Mouse (Mus musculus) embryo, embryonic 11 days (tissue): Measurements from ENCODE around the gene Ubxn11.
"Not testable (repeated sequence)": the region's sequence is repeated elsewhere in the genome, so short reads cannot be mapped to it uniquely, and the experiment has no call there.

Experiments used
- DNase-seq: peaks from one replicate; pipeline ENCODE4 v3.0.0-alpha.2; 2015

The Ubxn11 gene

DNA sequence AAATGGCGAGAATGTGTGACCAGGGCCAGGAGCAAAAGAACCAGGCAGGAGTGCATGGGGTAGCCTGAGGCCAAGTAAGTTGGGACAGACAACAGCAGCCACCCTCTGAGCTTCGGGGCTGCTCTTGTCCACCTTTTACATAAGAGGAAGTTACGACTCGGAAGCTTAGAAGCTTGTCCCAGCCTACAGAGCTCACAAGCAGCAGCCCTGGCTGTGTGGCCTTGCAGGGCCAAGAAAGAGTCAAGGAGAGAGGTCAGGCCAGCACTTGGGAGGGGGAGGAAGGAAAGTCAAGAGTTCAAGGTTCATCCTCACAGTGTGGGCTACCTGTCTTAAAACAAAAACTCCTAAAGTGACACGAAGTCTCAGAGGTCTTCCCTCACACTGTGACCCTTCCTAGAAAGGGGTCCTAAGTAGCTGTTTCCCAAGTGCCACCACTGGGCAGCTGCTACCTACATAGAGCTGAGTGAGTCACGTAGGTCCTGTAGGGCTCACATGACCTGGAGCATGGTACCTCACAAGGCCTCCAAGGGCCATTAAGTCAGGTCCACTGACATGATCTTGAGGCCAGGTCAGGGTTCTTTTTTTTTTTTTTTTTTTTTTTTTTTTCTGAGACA is 17.9 kb downstream of the Ubxn11 start:
- DNase-seq: no peak

DNA sequence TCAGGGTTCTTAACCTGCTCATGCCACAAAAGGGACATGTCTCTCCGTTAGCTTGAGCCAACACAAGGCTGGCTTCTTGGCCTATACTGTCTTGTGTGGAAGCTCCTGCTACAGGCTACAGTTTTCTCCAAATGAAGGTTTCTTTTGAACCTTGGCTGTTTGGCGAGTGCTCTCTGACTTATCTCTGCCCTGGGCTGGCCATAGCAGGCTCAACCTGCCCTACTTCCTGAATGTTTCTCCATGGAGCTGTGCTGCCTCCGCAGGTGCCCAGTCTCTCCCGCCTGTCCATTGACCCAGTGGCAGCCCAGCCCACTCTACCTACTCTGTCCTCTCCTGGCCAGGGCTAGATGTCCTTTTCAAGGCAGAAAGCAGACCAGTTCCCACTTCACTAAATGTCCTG is 18.5 kb downstream of the Ubxn11 start:
- DNase-seq: no peak

DNA sequence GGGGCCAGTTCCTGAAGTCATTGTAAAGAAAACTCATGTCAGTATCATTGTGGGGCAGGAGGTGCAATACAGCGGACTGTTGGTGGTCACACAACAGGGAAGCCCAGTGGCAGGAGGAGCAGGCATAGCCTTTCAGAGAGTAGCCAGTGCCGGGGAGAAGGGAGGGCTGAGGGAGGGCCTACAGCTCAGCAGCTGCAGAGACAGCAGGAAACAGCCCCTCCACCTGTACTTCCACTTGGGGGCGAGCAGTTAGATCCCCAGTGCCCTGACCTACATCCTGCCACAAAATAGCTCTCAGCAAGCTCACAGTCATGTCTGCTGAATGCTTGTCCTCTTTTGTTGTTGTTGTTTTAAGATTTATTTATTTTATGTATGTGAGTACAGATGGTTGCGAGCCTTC is 19.2 kb downstream of the Ubxn11 start:
- DNase-seq: no peak

DNA sequence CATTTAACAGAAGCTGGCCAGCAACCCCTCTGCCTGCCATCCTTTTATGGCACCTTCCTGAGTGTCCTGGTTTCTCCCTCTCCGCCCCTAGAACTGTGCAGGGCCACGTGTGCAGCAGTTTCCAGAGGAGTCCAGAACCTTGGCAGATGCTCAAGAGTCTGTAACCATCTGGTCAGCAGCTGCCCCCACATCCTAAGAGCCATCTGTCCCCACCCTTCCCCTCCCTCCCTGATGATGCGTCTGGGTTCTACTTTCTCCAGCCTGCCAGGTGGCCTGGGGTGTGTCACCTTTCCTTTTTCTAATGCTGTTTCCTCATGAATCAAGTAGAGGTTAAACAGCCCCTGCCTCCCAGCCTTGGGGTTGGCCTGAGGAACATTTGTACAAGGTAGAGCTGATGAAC is 19.9 kb downstream of the Ubxn11 start:
- DNase-seq: no peak

DNA sequence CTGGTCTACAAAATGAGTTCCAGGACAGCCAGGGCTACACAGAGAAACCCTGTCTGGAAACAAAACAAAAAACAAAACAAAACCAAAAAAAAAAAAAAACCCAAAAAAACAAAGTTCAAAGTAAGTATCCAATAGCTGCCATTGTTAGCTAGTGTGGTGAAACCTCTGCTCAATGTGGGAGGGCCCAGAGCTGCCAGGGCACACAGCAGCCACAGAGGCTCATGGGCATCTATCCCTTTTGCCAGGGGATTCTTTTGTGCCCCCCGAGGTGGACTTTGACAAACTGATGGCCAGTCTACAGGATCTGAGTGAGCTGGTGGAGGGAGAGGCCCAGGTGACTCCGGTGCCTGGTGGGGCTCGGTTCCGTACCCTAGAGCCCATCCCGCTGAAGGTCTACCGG is 20.8 kb downstream of the Ubxn11 start:
- DNase-seq: no peak

DNA sequence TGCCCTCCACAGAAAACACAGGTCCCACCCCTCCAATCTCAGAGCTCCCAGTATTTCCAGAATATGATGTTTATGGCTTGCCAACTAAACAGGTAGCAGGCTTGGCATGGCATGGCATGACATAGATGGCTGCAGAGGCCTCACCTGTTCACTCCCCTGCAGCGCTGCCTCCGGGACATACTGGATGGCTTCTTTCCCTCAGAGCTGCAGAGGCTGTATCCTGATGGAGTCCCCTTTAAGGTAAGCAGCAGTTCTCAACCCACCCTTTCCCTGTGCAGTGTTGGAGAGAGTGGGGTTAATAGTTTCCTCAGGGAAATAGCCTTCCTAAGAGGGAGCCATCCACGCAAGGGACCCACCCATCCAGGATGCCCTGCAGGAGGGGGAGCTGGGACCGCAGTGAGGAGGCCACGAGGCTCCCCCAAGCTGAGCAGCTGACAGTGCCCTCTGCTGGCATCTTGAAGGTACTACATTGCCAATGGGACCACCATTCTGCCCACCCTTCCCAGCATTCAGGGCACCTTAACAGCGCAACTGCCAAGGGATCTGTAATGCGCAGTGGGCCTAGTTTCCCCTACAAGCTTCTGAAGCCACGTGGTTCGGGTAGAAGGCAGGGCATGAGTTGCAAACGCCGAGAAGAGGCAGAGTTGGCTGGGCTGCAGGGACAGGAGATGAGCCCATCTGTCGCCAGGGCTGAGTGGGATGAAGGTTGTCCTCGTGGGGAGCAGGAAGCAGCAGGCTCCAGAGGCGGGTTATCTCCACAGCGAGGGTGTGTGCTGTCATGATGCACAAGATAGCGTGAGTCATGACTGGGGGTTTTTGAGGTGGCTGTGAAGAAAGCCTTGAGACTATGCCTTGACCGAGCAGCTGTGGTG is 21.5 kb downstream of the Ubxn11 start:
- peak; percentile 76 for DNase-seq

DNA sequence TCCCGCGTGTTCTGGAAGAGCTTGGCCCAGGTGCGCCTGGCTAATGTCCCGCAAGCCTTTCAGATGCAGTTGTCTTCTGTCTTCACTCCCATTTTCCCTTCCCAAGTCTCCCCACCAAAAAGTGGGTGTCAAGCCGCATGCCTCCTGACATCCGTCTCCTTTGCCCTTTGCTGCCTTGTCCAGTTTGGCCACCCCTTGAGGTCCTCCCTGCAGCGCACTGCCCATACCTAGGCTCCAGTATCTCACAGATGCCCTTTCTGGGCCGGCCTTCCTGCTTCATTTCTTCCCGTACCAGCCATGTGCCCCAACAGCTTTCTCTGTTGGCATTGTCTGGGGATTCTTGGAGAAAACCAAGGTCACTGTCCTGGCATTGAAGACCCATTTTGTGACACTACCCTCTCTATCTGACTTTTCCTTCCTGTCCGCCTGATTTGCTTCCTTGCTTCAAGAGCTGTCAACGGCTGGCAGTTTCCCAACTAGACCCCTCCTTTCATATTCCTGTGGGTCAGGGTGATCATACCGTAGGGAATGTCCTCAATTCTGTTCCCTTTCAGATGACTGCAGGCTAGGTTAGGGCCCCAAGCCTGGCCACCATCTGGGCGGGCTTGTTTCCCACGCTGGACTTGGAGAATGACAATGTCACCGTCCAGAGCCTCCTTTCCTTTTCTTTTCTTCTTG is 23.2 kb downstream of the Ubxn11 start:
- DNase-seq: no peak

DNA sequence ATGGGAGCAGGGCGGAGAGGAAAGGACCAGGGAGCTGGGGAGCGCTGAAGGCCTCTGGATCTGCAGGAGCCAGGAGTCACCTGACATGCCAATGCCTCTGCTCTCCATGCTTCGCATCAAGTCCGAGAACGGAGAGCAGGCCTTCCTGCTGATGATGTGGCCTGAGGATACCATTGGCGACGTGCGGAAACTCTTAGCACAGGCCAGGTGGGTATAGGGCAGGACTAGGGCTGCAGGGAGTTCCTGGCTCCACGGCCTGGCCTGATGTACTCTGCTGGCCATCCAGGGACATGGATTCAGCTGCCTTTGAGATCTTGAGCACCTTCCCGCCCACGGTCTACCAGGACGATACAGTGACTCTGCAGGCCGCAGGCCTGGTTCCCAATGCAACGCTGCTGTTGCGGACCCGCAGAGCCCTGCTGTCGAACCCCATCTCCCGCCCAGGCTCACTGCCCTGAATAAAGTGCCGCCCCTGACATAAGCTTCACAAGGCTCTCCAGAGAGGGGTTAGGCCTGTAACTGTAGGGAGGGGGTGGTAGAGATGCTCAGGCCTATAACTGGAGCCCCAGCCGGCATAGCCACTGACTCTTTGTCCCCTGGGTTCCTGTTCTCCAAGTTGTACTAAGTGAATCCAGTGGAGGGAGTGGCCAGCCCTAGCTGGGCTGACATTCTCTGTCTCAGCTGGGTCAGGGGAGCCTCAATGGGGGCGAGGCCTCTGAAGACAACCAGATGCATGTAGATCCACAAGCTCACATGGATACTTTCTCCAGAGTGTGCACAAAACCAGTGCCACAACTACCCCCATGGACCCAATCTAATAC is 24.1 kb downstream of the Ubxn11 start:
- DNase-seq: no peak

DNA sequence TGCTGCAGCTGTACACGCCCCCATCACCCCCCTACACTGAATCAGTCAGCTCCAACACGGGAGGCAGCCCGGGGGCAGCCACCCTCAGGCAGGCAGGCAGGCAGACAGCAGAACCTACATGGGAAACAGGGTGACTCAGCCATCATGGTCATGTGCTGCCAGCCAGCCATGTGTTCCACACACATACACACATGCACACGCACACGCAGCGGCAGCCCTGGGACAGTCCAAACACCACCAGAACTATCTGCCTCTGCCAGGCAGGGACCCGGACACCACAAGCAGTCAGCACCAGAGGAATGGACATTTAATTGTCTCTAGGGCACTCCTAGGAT is 24.7 kb downstream of the Ubxn11 start:
- DNase-seq: no peak

DNA sequence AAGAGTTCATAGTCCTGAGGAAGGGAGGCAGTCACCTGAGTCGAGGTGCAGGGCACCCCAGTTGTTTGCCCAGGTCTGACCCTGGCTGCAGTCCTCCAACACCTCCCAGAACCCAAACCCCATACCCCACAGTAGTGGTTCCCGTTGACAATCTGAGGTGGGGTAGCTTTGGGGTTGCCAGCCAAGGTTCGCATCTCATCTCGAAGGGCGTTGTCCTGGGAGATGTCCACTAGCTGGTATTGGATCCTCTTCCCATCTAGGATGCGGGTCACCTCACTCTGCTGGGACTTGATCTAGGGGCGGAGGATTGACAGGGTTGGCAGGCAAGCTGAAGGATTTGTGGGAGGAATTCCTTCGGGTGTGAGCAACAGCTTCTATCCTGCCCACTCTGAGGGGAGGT is 25.4 kb downstream of the Ubxn11 start:
- no peak for DNase-seq

DNA sequence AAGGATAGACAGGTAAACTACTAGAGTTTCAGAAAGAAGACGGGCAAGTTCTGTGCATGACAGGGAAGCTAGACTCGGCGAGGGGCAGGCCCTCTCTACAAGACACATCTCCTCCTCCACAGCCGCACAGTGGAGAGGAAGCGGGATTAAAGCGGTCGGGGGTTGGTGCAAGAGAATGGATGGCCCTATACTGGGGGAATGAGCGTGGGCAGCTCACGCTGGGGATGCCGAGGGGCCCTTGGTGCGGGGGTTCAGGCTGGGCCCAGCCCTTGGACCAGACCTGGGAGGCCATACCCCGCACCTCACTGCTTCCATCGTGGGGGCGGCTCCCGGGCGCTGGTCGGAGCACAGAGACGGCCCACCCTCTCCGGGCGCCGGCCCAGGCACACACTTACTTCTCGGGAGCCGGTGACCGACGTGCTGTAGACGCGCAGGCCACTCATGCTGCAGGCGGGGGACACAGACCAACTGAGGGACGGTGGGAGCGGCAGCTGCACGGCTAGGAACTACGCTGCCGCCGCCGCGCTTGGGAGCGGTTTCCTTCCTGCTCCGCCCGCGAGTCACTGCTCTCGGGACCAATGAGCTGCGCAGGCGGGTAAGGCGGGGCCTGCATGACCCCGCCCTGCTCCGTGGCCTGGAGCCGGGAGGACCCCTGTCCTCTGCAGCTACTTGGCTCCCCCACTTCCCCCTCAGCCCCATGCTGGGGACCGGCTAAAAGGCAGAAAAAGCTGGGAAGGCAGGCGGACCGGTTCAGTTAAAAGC is 26.0 kb downstream of the Ubxn11 start, which contains the start of gene Sh3bgrl3:
Gene Sh3bgrl3, minus strand, starts transcription at position 569 of the 762 bp plus-strand sequence.
- DNase-seq: peak; percentile 96

DNA sequence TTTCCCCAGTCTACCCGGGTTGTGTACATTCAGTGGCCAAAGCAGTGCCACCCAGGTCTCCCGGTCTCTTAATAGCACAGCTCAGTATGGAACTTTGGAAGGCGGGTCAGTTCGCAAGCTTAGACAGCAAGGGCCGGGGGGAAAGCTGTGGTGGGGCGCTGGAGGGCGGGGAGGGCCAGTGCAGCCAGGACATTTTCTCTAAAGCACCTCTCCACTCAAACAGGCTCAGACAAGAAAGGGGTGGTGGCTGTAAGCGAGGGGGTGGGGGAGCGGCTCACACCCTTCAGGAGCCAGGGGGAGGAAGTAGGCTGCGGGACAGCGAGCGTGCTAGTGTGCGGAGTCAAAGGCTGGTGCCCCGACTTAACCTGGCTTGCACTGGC is 26.6 kb downstream of the Ubxn11 start:
- no peak for DNase-seq

DNA sequence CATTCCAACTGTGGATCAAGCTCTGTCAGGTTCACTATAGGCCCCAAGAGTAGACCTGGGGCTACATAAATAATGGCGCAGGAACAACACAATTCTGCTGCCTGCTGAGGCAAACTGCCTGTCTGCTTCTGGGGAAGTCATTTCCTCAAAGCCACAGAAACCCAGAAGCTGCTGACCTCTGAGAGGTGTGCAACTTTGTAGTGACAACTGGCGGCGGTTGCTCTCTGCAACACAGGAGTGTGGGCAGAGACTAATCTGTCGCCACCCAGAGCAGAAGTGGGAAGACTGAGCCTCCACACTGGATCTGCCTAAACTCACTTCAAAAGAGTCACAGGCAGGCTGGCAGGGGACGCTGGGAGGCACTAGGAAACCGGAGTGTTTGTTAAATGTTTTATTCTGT is 27.1 kb downstream of the Ubxn11 start:
- no peak for DNase-seq

DNA sequence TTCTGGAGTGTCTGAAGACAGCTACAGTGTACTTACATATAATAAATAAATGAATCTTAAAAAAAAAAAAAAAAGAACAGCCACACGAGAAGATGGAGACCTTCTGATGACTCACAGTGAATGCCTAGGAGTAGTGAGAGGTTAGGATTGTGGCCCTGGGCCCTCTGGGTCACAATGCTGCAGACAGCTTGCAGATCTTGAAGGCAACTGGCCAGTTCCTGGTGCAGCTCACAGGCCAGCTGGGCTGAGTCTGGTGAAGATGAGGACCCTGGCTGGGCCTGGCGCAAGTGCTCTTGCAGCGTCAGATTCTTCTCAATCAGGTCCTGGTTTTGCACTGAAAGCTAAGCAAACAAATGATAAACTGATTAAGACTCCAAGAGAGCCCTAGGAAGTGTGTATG is 29.7 kb downstream of the Ubxn11 start:
- DNase-seq: no peak

DNA sequence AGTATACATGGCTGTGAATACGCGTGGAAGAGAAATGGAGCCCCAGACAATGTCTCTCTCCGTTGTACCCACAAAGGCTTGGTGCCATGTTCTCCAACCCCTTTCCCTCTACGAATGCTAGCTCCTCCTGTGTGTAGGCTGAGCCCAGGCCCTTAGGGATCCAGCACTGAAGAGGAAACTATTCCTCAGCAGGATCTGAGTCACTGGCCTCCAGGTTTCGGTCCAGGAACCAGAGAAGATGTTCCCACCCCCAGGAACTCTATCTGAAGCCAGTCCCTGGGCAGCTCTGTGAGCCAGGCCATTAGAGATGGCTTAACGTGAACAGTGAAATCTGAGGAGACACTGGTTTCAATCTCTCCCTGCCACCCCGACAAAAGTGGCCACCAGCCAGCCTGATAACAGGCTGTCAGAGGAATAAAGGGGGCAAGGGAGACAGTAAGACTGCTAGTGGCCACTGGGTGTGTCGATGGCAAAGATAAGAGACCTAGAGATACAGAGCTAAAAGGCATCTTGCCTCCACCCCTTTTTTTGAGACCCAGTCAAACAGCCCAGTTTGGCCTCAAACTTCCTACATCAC is 30.2 kb downstream of the Ubxn11 start:
- DNase-seq: no peak

DNA sequence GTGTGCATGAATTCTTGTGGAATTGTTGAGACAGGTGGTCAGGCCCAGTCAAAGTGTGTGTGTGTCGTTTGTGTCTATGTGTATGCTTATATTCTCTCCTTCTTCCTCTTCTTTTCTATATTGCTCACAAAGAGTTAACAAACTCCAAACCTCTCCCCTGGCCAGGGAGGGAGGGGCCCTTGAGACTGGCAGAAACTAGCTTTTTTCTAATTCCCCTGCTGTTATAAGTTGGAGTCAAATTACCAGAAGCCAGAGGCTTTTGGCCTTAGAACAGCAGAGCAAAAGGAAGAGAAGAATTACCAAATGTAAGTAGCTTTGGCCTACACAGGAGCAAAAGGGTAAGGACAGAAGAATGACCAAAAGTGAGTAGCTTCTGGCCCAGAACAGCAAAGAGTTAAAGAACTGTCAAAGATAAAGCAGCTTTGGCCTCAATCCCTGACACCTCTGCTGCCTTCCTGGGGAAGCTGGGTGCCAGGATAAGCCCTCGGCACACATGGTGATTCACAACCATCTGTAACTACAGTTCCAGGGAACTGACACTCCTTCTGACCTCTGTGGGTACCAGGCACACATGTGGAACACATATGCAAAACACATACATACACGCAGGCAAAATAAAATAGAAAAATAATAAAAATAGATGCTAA is 34.0 kb downstream of the Ubxn11 start:
- peak; percentile 44 for DNase-seq

DNA sequence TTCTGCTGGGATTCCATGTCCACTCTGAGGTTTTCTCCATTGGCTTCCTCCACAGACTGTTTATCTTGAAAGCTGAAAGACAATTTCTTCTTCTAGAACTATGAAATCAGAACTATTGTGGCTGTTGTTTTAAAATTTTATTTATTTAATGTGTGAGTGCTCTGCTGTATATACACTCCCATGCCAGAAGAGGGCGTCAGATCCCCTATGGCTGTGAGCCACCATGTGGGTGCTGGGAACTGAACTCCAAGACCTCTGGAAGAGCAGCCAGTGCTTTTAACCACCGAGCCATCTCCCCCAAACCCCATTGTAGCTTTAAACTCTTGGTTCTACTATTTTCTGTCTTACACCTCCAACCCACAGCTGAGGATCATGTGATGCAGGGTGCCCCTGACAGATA is 36.5 kb downstream of the Ubxn11 start:
- DNase-seq: no peak

DNA sequence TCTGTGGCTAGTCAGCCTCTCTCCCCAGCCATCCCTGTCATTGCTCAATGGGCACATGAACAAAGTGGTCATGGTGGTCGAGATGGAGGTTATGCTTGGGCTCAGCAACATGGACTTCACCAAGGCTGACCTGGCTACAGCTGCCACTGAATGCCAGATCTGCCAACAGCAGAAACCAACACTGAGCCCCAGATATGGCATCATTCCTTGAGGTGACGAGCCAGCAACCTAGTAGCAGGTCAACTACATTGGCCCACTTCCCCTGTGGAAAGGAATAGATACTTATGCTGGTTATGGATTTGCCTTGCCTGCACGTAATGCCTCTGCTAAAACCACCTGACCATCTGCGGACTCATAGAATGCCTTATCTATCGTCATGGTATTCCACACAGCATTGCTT is 41.9 kb downstream of the Ubxn11 start:
- DNase-seq: not testable (repeated sequence)

DNA sequence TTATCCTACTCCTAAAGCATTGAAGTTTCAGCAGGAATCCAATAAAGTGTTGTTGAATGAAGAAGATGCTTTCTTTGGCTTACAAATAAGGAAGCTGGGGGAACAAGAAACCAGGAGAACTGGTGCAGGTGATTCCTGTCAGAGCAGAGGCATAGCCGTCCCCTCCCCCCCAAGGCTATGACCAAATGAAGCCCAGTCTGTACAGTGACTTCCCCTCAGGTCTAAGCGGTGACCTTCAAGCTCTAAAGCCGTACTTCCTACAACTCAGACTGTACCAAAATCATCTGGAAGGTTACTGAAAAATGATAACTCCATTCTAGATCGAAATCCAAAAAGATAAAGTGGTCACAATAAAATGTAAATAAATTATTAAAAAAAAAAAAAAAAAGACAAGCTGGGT is 47.0 kb downstream of the Ubxn11 start:
- DNase-seq: no peak

DNA sequence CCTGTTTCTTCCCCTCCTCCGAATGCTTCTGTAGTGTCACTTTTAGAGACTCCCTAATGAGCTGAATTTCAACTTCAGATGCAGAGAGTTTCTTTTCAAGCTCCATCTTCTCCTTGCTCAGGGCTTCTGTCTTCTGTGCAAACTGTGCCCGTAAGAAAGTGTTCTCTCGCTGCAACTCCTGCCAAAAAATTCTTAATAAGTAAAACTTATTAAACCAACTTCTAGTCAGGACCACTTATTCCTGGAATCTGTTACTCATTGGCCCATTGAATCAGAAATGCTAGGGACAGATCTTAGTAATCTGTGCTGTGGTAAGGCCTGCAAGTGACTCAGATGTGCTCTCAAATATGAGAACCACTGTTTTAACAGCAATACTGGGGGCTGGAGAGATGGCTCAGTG is 49.7 kb downstream of the Ubxn11 start:
- no peak for DNase-seq

DNA sequence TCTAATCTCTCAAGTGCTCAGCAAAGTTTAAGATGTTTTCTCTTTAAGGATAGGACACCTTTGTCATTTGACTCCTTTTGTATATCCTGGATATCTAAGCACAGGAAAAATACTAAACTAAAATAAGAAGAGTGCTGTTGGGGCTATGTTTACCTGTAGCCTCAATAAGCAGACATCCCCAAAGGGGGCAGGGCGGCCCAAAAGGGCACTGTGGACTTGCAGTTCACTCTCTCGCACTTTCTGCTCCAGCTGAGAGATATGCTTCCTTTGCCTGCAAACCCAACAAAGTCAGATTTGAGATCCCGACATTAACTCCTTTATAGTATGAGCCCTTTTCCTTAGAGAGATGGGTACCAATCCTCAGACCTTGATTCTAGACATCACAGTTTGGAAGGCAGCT is 51.3 kb downstream of the Ubxn11 start:
- no peak for DNase-seq

DNA sequence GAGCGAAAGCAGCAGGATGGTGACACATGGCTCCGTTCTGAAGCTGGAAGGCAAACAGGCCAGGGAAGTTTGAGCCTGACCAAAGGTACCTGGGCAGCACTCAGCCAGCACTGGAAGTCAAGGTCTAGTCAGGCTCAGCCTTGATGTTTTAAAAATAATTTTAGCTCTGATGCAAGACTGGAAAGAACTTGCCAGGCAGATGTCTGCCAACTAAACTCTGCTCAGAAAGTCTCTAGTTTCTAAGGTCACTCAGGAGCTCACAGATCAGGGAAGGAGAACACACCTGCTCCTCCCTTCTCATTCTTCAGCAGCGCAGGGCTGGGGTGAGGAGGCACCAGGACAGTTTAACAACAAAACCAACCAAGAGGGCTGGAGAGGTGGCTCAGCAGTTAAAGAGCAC is 52.0 kb downstream of the Ubxn11 start:
- DNase-seq: no peak
